Mouse (Mus musculus) cerebellum, adult 18-20 months (tissue): ENCODE data around the gene Cttn.

Experiments used
- DNase-seq, 2 experiments: peaks; one replicate each; pipeline ENCODE4 v3.0.0; 2021

Gene Cttn

GRCm38 (mm10) chr7:144387537-144387936 lies 83.3 kb downstream of the Cttn start:
- no peak for DNase-seq
